Mouse (Mus musculus): ENCODE measurements around the gene Slc2a1. TPM values are rescaled to one million over a fixed set of nuclear protein-coding genes. Genes with fewer than 3 reads are reported as not detected.

Slc2a1 gene
- polyA plus RNA-seq, 1 experiment from 2014 or later = 78.8 TPM

DNA sequence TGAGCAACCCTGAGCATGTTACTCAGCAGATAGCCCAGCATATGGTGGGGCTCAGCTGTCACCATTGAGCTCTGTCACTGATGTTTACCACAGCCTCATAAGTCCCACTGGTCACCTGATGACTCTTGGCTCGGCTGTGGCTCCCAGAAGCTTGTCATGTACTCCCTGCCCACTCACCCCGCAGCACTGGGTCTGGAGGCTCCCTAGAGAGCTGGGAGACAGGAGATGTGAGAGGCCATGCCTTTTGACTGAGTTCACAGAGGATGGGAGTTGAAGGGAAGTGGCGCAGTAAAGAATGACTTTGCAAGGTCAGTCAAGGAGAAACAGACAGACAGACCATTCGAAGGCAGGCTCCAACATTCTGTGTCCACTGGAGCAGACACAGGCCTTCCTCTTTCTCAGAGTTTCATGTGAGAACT is 10.2 kb downstream of the Slc2a1 start:
- Histone ChIP-seq H3K27ac (replicated peaks) (no peak overlapping the region), H3K9me3 (replicated peaks) (no peaks in the 10 kb centered on the region), H3K9ac (replicated peaks) (no peak overlapping the region), H3K27me3 (replicated peaks) (no peaks in the 10 kb centered on the region), H3K36me3 (peaks cover 3% of the 10 kb centered on the region; the same call in 1 of the 2 replicates), H3K4me3 (replicated peaks) (no peak overlapping the region), H3K4me2 (no peak overlapping the region), H3K4me1 (peaks cover 16% of the 10 kb centered on the region)
- 53% methylated on average over 4 of the region's 4 CpGs for WGBS
- no peak for ATAC-seq (ENCODE audit: low FRiP score)

DNA sequence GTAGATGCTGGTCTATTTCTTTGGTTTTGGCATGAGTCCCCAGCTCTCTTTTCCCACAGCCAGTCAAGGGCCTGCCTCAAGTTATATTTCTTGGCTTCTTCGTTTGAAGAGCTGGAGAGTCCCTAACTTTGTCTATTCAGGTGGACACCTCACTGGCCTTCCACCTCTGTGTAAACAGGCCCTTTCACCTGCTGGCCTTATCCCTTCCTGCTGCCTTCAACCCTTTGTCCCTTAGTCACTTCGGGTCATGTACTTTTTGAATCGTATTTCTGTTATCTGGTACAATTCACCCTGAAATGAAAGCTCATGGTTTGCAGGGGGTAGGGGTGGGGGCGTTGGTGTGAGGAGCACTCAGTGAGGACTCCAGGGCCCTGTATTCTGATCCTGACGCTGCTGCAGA is 10.8 kb downstream of the Slc2a1 start:
- no peak for ATAC-seq (ENCODE audit: low FRiP score)
- H3K4me3 ChIP-seq (replicated peaks) = no peak overlapping the region
- 58% methylated on average over 5 of the region's 5 CpGs for WGBS
- H3K4me1 ChIP-seq = peaks cover 16% of the 10 kb centered on the region
- H3K9me3 ChIP-seq (replicated peaks) = no peaks in the 10 kb centered on the region
- no peak overlapping the region for H3K9ac ChIP-seq (replicated peaks)
- H3K4me2 ChIP-seq = no peak overlapping the region
- peaks cover 3% of the 10 kb centered on the region; the same call in 1 of the 2 replicates for H3K36me3 ChIP-seq
- H3K27me3 ChIP-seq (replicated peaks) = no peaks in the 10 kb centered on the region
- no peak overlapping the region for H3K27ac ChIP-seq (replicated peaks)

DNA sequence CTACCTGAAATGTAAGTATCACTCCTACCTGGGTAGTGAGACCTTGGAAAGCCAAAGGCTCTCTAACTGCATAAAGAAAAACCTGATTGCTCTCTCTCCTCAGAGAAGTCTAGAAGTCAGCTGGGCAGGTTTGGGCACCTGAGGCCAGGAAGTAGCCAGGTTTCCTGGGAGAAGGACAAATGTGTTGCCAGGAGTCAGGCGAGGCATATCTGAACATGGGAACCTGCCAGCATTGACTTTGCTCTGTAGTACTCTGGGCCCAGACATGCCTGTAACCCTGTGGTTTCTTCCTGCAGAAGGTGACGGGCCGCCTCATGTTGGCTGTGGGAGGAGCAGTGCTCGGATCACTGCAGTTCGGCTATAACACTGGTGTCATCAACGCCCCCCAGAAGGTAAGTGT is 11.6 kb downstream of the Slc2a1 start:
- 81% methylated on average over 6 of the region's 6 CpGs for WGBS
- ATAC-seq (ENCODE audit: low FRiP score) = no peak

DNA sequence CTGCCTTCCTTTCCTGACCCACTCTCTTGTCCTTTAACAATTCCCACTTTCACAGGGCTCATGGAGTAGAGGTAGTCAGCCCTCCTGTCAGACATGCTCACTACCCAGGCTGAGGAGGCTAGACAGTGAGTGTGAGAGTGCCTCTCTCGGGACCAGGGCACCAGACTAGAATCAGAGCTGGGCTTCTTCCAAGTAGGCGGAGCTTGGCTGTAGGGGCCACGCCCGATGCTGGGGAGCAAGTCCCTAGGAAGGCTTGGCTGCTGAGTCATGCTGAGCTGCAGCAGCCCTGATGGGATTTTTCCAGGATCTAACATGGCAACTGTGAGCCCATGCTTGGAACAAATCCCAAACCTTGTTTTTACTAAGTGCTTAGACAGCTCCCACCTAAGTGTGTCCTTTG is 12.7 kb downstream of the Slc2a1 start:
- WGBS = 36% methylated on average over 4 of the region's 4 CpGs
- Histone ChIP-seq H3K36me3 (peaks cover 3% of the 10 kb centered on the region; the same call in 1 of the 2 replicates), H3K9me3 (replicated peaks) (no peaks in the 10 kb centered on the region), H3K27ac (replicated peaks) (no peak overlapping the region), H3K4me2 (no peak overlapping the region), H3K4me3 (replicated peaks) (no peak overlapping the region), H3K9ac (replicated peaks) (no peak overlapping the region), H3K4me1 (peaks cover 10% of the 10 kb centered on the region; the same call in 1 of the 2 replicates), H3K27me3 (replicated peaks) (no peaks in the 10 kb centered on the region)
- no peak for ATAC-seq (ENCODE audit: low FRiP score)

More for the DNA sequence above, 11.6 kb downstream of the Slc2a1 start:
- Histone ChIP-seq H3K36me3 (peaks cover 3% of the 10 kb centered on the region; the same call in 1 of the 2 replicates), H3K9me3 (replicated peaks) (no peaks in the 10 kb centered on the region), H3K27me3 (replicated peaks) (no peaks in the 10 kb centered on the region), H3K4me2 (no peak overlapping the region), H3K27ac (replicated peaks) (no peak overlapping the region), H3K4me1 (peaks cover 16% of the 10 kb centered on the region), H3K4me3 (replicated peaks) (no peak overlapping the region), H3K9ac (replicated peaks) (no peak overlapping the region)

DNA sequence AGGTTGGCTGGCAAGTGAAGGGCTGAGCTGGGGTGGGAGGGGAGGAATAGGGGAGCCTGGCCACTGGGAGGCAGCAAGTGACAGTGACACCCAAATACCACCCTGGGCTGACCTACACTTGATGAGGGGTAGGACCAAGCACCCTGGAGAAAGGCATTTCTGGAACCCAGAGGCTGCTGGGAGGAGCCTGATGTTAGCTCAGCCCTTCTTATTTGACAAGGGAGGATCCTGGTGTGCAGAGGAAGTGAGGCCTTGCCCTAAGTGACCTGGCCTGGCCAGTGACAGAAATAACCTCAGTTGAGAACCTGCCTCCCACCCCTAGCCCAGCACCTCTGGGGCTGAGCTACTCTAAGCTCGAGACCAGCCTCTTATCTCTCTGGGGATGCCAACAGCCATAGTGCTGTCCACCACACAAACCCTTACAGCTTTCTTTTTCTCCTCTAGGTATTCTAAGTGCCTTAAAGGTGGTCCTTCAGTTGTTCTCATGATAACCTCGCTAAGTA is 16.3 kb downstream of the Slc2a1 start:
- no peaks in the 10 kb centered on the region for H3K9me3 ChIP-seq (replicated peaks)
- no peak overlapping the region for H3K4me3 ChIP-seq (replicated peaks)
- 69% methylated on average over 2 of the region's 2 CpGs for WGBS
- H3K4me2 ChIP-seq = no peak overlapping the region
- peaks cover 3% of the 10 kb centered on the region; the same call in 1 of the 2 replicates for H3K36me3 ChIP-seq
- H3K9ac ChIP-seq (replicated peaks) = no peak overlapping the region
- no peak for ATAC-seq (ENCODE audit: low FRiP score)
- no peak overlapping the region for H3K27ac ChIP-seq (replicated peaks)
- H3K4me1 ChIP-seq = peaks cover 10% of the 10 kb centered on the region; the same call in 1 of the 2 replicates
- H3K27me3 ChIP-seq (replicated peaks) = no peaks in the 10 kb centered on the region

DNA sequence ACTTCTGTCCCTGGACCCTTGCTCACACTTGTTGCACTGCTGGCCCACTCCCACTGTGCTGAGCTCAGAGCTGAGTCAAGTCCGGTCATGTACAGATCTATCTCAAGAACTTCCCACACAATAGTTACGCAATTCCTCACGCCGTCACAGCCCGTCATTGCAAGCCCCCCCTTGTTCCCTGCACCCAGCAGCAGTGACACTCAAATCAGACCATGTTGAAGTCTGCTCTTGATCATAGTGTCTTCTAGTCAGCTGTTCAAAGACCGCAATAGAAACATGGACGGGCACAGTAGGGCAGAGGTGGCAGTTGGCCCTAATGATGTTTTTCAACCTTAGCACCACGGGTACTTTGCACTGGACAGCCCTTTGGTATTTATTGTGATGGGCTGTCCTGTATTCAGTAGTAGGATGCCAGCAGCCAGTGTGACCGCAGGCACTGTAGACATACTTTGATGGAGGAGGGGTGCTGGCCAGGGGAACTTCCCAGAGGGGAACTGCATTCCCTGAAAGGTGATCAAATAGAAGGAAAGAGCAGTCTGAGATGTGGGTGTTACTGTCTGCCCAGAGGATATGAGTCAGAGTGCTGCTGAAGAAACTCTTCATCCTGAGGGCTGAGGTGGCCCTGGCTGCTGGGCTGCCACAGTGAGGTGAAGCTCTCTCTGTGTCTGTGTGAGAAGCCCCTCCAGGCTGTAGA is 17.2 kb downstream of the Slc2a1 start:
- Histone ChIP-seq H3K4me3 (replicated peaks) (no peak overlapping the region), H3K36me3 (peaks cover 3% of the 10 kb centered on the region; the same call in 1 of the 2 replicates), H3K27me3 (replicated peaks) (no peaks in the 10 kb centered on the region), H3K27ac (replicated peaks) (no peak overlapping the region), H3K9ac (replicated peaks) (no peak overlapping the region), H3K4me2 (no peak overlapping the region), H3K9me3 (replicated peaks) (no peaks in the 10 kb centered on the region), H3K4me1 (peaks cover 8% of the 10 kb centered on the region; the same call in 1 of the 2 replicates)
- no peak for ATAC-seq (ENCODE audit: low FRiP score)
- WGBS = 69% methylated on average over 9 of the region's 9 CpGs

DNA sequence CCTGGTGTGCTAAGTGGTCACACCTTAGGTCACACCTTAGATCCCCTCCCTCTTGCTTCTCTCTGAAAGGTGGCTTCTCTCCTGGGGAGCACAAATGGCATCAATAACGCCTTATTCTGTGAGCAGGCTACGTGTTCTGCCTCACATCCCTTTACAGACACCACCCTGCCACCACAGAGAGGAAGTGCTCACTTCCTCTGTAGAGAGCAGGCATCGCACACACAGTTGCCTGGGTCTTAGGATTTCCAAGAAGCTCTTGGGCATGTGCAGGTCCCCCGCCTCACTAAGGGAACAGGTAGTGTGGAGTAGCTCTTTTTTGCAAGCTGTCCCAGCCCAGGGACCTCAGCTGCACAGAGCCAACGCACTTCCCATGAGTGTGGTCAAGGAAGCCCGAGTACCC is 18.7 kb downstream of the Slc2a1 start:
- H3K4me1 ChIP-seq = no peaks in the 10 kb centered on the region
- no peak overlapping the region for H3K4me2 ChIP-seq
- no peak overlapping the region for H3K9ac ChIP-seq (replicated peaks)
- no peak for ATAC-seq (ENCODE audit: low FRiP score)
- no peak overlapping the region for H3K27ac ChIP-seq (replicated peaks)
- H3K4me3 ChIP-seq (replicated peaks) = no peak overlapping the region
- WGBS = 76% methylated on average over 6 of the region's 6 CpGs
- H3K36me3 ChIP-seq = peaks cover 3% of the 10 kb centered on the region; the same call in 1 of the 2 replicates
- no peaks in the 10 kb centered on the region for H3K9me3 ChIP-seq (replicated peaks)
- H3K27me3 ChIP-seq (replicated peaks) = no peaks in the 10 kb centered on the region

DNA sequence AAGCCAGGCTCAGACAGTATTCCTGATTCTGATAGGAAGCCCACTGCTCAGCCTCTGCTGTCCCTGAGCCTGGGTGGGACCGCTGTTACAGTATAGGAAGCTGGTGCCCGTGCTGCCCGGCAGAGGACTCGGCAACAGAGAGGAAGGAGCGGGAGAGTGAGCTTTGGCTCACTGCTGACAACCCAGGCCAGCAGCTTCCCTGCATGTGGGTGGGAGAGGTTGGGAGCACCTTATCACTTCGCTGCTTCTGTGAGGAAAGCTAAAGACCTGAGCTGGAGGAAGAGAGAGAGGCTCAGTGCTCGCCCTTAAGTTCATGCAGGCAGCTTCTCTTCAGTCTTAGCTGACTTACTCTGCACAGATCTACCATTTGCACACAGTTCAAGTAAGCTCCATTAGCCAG is 20.0 kb downstream of the Slc2a1 start:
- Histone ChIP-seq H3K4me1 (no peaks in the 10 kb centered on the region), H3K4me3 (replicated peaks) (no peak overlapping the region), H3K36me3 (peaks cover 11% of the 10 kb centered on the region), H3K9me3 (replicated peaks) (no peaks in the 10 kb centered on the region), H3K9ac (replicated peaks) (no peak overlapping the region), H3K4me2 (no peak overlapping the region), H3K27ac (replicated peaks) (no peak overlapping the region), H3K27me3 (replicated peaks) (no peaks in the 10 kb centered on the region)
- 75% methylated on average over 7 of the region's 7 CpGs for whole genome bisulfite sequencing
- ATAC-seq (ENCODE audit: low FRiP score) = no peak

DNA sequence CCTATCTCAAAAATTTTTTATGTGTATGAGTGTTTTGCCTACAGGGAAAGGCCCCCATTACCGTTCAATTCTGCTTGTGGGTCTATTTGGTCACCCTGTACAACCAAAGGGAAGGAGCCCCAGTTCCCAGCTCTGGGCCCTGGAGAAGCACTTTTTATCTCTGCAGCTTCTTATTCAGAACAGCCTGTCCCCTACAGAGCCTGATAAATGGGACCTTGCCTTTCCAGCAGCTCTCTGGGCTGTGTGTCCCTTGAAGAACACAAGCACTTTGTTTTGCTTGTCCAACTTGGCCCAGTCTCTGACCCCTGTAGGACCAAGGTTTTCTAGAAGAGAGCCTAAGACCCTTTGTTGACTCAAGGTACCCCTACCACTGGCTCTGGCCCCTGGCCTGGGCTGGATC is 20.6 kb downstream of the Slc2a1 start:
- no peaks in the 10 kb centered on the region for H3K9me3 ChIP-seq (replicated peaks)
- 74% methylated on average over 1 of the region's 1 CpGs for WGBS
- H3K36me3 ChIP-seq = peaks cover 17% of the 10 kb centered on the region
- H3K4me3 ChIP-seq (replicated peaks) = no peak overlapping the region
- no peaks in the 10 kb centered on the region for H3K4me1 ChIP-seq
- no peak for ATAC-seq (ENCODE audit: low FRiP score)
- H3K27ac ChIP-seq (replicated peaks) = no peak overlapping the region
- no peak overlapping the region for H3K9ac ChIP-seq (replicated peaks)
- H3K27me3 ChIP-seq (replicated peaks) = no peaks in the 10 kb centered on the region
- no peak overlapping the region for H3K4me2 ChIP-seq

DNA sequence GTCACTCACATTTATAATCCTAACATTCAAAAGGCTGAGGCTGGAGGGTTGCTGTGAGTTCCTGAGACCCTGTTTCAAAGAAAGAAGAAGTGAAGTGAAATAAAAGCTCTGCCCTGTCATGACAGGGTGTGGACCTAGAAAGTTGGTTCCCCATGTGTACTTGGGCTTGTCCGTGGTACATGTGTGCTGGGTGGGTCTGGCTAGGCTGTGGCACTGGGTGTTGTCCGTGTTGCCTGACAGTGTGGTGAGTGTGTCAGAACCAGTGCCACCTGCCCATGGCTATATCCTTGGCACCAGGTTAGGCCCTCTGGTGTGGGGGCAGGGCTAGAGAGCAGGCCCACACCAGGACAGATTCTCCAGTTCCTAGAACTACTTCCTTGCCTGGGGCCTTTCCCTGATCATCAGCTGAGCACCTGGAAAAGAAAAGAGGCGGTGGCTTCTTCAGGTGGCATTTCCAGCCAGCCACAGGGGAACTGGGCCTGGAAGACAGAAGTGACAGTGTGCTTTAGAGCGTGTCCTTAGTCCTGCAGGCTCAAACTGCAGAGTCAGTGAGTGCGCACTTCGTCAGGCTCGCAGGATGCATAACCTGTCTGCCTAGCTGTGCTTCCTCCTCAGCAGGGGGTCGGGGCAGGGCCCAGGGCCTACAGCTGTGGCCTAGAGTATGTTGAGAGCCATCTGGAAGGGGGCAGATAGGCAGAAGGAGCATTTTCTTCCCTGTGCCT is 22.8 kb downstream of the Slc2a1 start:
- no peak overlapping the region for H3K27ac ChIP-seq (replicated peaks)
- 86% methylated on average over 8 of the region's 8 CpGs for WGBS
- no peak overlapping the region for H3K9ac ChIP-seq (replicated peaks)
- no peak overlapping the region for H3K4me2 ChIP-seq
- H3K27me3 ChIP-seq (replicated peaks) = no peaks in the 10 kb centered on the region
- H3K9me3 ChIP-seq (replicated peaks) = no peaks in the 10 kb centered on the region
- no peak for ATAC-seq (ENCODE audit: low FRiP score)
- H3K4me3 ChIP-seq (replicated peaks) = no peak overlapping the region
- H3K4me1 ChIP-seq = no peaks in the 10 kb centered on the region
- peaks cover 36% of the 10 kb centered on the region for H3K36me3 ChIP-seq

DNA sequence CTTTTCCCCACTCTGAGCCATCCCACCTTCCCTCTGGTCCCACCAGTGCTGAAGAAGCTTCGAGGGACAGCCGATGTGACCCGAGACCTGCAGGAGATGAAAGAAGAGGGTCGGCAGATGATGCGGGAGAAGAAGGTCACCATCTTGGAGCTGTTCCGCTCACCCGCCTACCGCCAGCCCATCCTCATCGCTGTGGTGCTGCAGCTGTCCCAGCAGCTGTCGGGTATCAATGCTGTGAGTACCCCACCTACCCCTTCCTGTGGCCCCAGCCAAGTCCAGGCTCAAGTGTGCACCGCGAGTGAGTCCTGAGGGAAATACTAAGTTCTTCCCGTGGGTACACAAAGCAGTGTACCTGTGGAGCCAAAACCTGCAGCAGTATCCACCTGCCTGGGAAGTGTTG is 24.8 kb downstream of the Slc2a1 start:
- Histone ChIP-seq H3K4me1 (peaks cover 9% of the 10 kb centered on the region), H3K4me2 (no peak overlapping the region), H3K9me3 (replicated peaks) (no peaks in the 10 kb centered on the region), H3K4me3 (replicated peaks) (no peak overlapping the region), H3K27ac (replicated peaks) (no peak overlapping the region), H3K9ac (replicated peaks) (no peak overlapping the region), H3K36me3 (peaks cover 40% of the 10 kb centered on the region), H3K27me3 (replicated peaks) (no peaks in the 10 kb centered on the region)
- no peak for ATAC-seq (ENCODE audit: low FRiP score)
- WGBS = 92% methylated on average over 13 of the region's 13 CpGs

DNA sequence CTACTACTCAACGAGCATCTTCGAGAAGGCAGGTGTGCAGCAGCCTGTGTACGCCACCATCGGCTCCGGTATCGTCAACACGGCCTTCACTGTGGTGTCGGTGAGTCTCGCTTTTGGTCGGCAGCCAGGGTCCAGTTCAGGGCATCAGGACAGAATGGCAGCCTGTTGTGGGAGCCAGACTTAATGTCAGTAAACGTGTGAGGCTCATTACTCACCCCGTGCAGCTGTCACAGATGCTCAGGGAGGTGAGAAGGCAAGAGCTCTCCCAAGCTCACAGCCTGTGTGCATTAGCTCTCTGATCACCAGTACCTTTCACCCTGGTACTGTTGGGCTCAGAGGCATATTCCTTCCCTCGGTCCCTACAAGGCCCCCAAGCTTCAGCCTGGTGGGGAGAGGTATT is 25.3 kb downstream of the Slc2a1 start:
- ATAC-seq (ENCODE audit: low FRiP score) = no peak
- Histone ChIP-seq H3K27me3 (replicated peaks) (no peaks in the 10 kb centered on the region), H3K36me3 (peaks cover 40% of the 10 kb centered on the region), H3K9ac (replicated peaks) (no peak overlapping the region), H3K9me3 (replicated peaks) (no peaks in the 10 kb centered on the region), H3K4me3 (replicated peaks) (no peak overlapping the region), H3K4me2 (no peak overlapping the region), H3K27ac (replicated peaks) (no peak overlapping the region), H3K4me1 (peaks cover 14% of the 10 kb centered on the region)
- WGBS = 90% methylated on average over 13 of the region's 13 CpGs

Data from neural tube, embryonic 15.5 days (tissue).